Mouse (Mus musculus) neural tube, embryonic 14.5 days (tissue): ENCODE measurements around the gene Vcp. TPM values are rescaled to one million over a fixed set of nuclear protein-coding genes. Genes with fewer than 3 reads are reported as not detected.

ENCODE experiments used
- ATAC-seq: fragments of 200-750 bp; cut with Nextera tagmentation; 2 replicates; pipeline ENCODE4 v1.8.0; 2017; ENCODE audit warnings: low read depth, mild to moderate bottlenecking, moderate TSS enrichment, moderate library complexity
- H3K27ac ChIP-seq: fragments of 300-500 bp; sonication (generic); 2 replicates; pipeline ENCODE4 v1.5.1; 2014; ENCODE audit warnings: low read depth, mild to moderate bottlenecking, control low read depth, low read length, moderate library complexity, mixed read lengths
- H3K27me3 ChIP-seq: fragments of 300-500 bp; sonication (generic); 2 replicates; pipeline ENCODE4 v1.6.1; 2014; ENCODE audit warnings: low read length; ENCODE audit not compliant: control insufficient read depth, insufficient read depth
- H3K36me3 ChIP-seq: fragments of 300-500 bp; sonication (generic); 2 replicates; pipeline ENCODE4 v1.6.1; 2014; ENCODE audit warnings: low read length, mixed read lengths; ENCODE audit not compliant: control insufficient read depth, insufficient read depth
- H3K4me1 ChIP-seq: fragments of 300-500 bp; sonication (generic); 2 replicates; pipeline ENCODE4 v1.6.1; 2014; ENCODE audit warnings: low read length; ENCODE audit not compliant: control insufficient read depth, insufficient read depth
- H3K4me2 ChIP-seq: fragments of 300-500 bp; sonication (generic); 2 replicates; pipeline ENCODE4 v1.6.1; 2014; ENCODE audit warnings: mild to moderate bottlenecking, low read depth, low read length, control low read depth
- H3K4me3 ChIP-seq: fragments of 300-500 bp; sonication (generic); 2 replicates; pipeline ENCODE4 v1.5.1; 2014; ENCODE audit warnings: low read depth, low read length, control low read depth, mixed read lengths
- H3K9ac ChIP-seq: fragments of 300-500 bp; sonication (generic); replicated peaks from 2 replicates; pipeline ENCODE4 v1.6.1; 2014; ENCODE audit warnings: low read depth, mild to moderate bottlenecking, control low read depth, low read length, mixed read lengths
- H3K9me3 ChIP-seq: fragments of 300-500 bp; sonication (generic); 2 replicates; pipeline ENCODE4 v1.6.1; 2016; ENCODE audit warnings: low read length; ENCODE audit not compliant: control insufficient read depth
- WGBS: fragments of 180-500 bp; shearing (Covaris S2); extraction: QIAGEN DNeasy Blood & Tissue Kit; methylation state at CpG from one replicate; pipeline ENCODE4 v1.1.7; 2014; 5-methylcytosine and 5-hydroxymethylcytosine counted together
- polyA plus RNA-seq: library from polyadenylated mRNA; unstranded; fragments of >200 nt; fragmentation: Nextera tagmentation; extraction: Ambion mirVana; gene quantifications from 2 replicates; pipeline ENCODE4 v1.2.1, GENCODE M21; 2014

Vcp gene
- polyA plus RNA-seq, 1 experiment from 2014 or later = 435 TPM

- no peak for ATAC-seq
- no peaks in the 10 kb centered on the region for H3K9me3 ChIP-seq
- H3K27me3 ChIP-seq = no peaks in the 10 kb centered on the region
- H3K4me1 ChIP-seq = peaks cover 13% of the 10 kb centered on the region
- no peak overlapping the region for H3K9ac ChIP-seq
- peaks cover 40% of the 10 kb centered on the region for H3K36me3 ChIP-seq
- H3K27ac ChIP-seq = no peak overlapping the region
- no peak overlapping the region for H3K4me3 ChIP-seq
- 89% methylated on average over 16 of the region's 16 CpGs for WGBS
- H3K4me2 ChIP-seq = no peak overlapping the region
Measured at GRCm38 (mm10) chr4:43020876-43021275, 20.6 kb upstream of the Vcp start.

DNA sequence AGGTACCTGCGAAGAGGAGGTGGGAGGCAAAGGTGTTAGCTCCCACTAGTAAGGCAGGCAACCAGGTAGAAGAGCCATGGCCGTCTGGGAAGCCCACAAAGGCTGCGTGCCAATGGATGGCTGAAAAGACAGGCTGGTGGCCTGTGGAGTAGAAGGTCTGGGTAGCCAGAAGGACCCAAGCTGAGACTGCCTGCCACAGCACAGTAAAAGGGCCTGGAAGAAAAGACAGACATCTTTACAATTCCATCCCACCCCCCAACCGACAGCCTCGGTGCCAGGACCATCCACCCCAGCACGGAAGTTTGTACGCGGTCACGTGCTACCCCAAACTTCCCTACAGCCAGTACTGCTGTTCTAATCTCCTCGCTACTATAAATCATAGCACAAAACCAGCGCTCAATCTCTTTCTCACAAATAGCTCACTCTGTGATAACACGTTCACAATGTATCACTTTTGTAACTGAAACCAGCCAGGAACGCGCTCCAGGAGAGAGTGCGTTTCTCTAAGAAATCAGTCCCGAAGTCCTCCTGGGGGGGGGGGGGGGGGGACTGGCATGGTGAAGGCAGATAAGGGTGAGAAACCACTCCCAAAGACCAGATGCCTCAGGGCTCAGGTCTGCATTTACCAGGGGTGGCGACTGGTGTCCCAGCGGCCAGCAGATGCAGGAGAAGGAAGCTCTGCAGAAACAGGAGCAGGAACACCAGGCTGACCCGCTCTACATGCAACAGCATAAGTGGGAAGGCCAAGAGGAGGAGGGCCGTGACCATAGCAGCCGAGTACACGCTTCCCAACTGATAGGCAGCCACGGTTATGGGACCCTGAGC, 19.5 kb upstream of the Vcp start:
- Histone ChIP-seq H3K36me3 (peaks cover 40% of the 10 kb centered on the region), H3K27ac (no peak overlapping the region), H3K9ac (no peak overlapping the region), H3K9me3 (no peaks in the 10 kb centered on the region), H3K4me3 (no peak overlapping the region), H3K27me3 (no peaks in the 10 kb centered on the region), H3K4me1 (peaks cover 11% of the 10 kb centered on the region), H3K4me2 (no peak overlapping the region)
- 92% methylated on average over 22 of the region's 23 CpGs for WGBS
- ATAC-seq = no peak

DNA sequence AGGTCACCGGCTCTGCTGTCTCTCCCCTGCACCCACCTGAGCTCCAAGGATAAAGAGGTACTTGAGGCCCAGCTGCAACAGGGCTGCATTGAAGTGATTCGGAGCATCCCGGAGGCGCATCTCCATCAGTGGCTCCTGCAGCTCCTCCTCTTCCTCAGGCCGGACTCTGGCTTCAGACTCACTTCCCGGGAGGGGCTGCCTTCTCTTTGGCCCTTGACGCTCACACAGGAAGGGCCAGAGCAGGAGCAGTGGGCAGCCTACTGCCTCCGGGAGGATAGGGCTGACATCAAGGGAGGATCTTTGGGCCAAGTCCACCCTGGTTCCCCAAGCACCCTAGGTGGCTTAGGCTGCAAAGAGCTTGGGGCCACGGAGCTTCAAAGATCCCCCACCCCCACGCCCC, 18.9 kb upstream of the Vcp start:
- Histone ChIP-seq H3K4me2 (no peak overlapping the region), H3K4me1 (peaks cover 4% of the 10 kb centered on the region), H3K9me3 (no peaks in the 10 kb centered on the region), H3K27me3 (no peaks in the 10 kb centered on the region), H3K4me3 (no peak overlapping the region), H3K27ac (no peak overlapping the region), H3K9ac (no peak overlapping the region), H3K36me3 (peaks cover 40% of the 10 kb centered on the region)
- no peak for ATAC-seq
- WGBS = 93% methylated on average over 10 of the region's 10 CpGs

DNA sequence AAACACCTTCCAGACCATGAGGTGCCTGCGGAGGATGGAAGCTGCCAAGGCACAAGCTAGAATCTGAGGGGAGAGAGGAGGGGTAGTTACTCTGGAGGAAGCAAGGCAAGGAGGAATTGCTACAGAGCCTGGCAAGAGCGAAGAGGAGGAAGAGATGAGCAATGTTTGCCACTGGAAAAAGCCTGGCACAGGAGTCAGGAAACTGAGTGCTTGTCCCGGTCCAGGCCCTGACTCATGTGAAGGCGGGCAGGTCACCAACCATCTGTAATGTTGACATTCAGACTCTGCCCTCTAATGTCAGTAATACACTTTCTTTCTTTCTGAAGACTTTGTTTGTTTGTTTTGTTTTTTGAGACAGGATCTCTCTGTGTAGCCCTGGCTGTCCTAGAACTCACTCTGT, 17.8 kb upstream of the Vcp start:
- no peak overlapping the region for H3K9ac ChIP-seq
- 97% methylated on average over 4 of the region's 4 CpGs for WGBS

GRCm38 (mm10) chr4:43012091-43012490, 11.8 kb upstream of the Vcp start:
- no peaks in the 10 kb centered on the region; the same call in 1 of the 2 replicates for H3K36me3 ChIP-seq
- H3K4me3 ChIP-seq = no peak overlapping the region
- no peak for ATAC-seq
- H3K4me2 ChIP-seq = no peak overlapping the region
- H3K4me1 ChIP-seq = 0 out of 2 replicates have a peak, but pooled peaks cover 3% of the 10 kb centered on the region
- H3K27me3 ChIP-seq = no peaks in the 10 kb centered on the region
- WGBS = 98% methylated on average over 1 of the region's 1 CpGs
- H3K9me3 ChIP-seq = no peaks in the 10 kb centered on the region
- no peak overlapping the region for H3K9ac ChIP-seq
- H3K27ac ChIP-seq = no peak overlapping the region

More for the DNA sequence above, 17.8 kb upstream of the Vcp start:
- no peak overlapping the region for H3K4me2 ChIP-seq
- no peak overlapping the region for H3K4me3 ChIP-seq
- H3K27ac ChIP-seq = no peak overlapping the region
- H3K4me1 ChIP-seq = no peaks in the 10 kb centered on the region
- H3K27me3 ChIP-seq = no peaks in the 10 kb centered on the region
- ATAC-seq = no peak
- peaks cover 36% of the 10 kb centered on the region for H3K36me3 ChIP-seq
- H3K9me3 ChIP-seq = no peaks in the 10 kb centered on the region

- Histone ChIP-seq H3K36me3 (no peaks in the 10 kb centered on the region; the same call in 1 of the 2 replicates), H3K27ac (no peak within 1 kb of the TSS)
Measured at GRCm38 (mm10) chr4:43010161-43011038, 10.1 kb upstream of the Vcp start, which contains the start of gene Fancg. TSS of gene Fancg (minus strand) at chr4:43010506.

GRCm38 (mm10) chr4:43005765-43006164, 5.5 kb upstream of the Vcp start:
- ATAC-seq = no peak
- 65% methylated on average over 2 of the region's 2 CpGs for WGBS
- H3K9ac ChIP-seq = no peak overlapping the region
- H3K9me3 ChIP-seq = no peaks in the 10 kb centered on the region
- no peaks in the 10 kb centered on the region; the same call in 1 of the 2 replicates for H3K36me3 ChIP-seq
- H3K4me2 ChIP-seq = no peak overlapping the region
- H3K27ac ChIP-seq = no peak overlapping the region
- no peaks in the 10 kb centered on the region for H3K27me3 ChIP-seq
- H3K4me1 ChIP-seq = 0 out of 2 replicates have a peak, but pooled peaks cover 3% of the 10 kb centered on the region
- H3K4me3 ChIP-seq = no peak overlapping the region

More at GRCm38 (mm10) chr4:43010161-43011038, 10.1 kb upstream of the Vcp start, which contains the start of gene Fancg:
- Histone ChIP-seq H3K27me3 (no peaks in the 10 kb centered on the region), H3K4me1 (0 out of 2 replicates have a peak, but pooled peaks cover 3% of the 10 kb centered on the region), H3K9ac (peak within 1 kb of the TSS; percentile 39), H3K4me2 (peak within 1 kb of the TSS; percentile 63), H3K9me3 (no peaks in the 10 kb centered on the region), H3K4me3 (peak within 1 kb of the TSS; percentile 69)
- 1% methylated on average over 37 of the region's 37 CpGs for WGBS
- ATAC-seq = peak; percentile 93

DNA sequence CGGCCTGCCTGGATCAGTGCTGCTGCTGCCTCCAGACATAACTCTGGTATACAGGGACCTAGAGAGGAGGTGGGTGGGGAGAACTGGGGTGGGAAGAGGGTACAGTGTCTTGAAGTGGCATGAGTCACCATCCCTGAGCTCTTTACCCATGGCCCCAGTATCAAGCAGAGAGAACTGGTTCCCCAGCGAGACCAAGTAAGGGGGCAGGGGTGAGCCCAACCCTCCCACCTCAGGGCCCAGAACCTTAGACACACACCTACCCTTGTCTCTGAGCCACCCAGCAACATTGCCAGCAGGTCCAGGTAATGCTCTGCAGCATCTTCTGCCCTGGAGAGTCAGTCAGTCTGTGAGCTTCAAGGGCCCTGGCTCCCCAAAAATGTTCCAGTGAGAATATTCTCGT, 4.6 kb upstream of the Vcp start:
- no peak overlapping the region for H3K27ac ChIP-seq
- no peak overlapping the region for H3K9ac ChIP-seq
- no peak for ATAC-seq
- H3K27me3 ChIP-seq = no peaks in the 10 kb centered on the region
- no peak overlapping the region for H3K4me3 ChIP-seq
- 96% methylated on average over 3 of the region's 3 CpGs for WGBS
- H3K36me3 ChIP-seq = no peaks in the 10 kb centered on the region; the same call in 1 of the 2 replicates
- H3K4me1 ChIP-seq = 0 out of 2 replicates have a peak, but pooled peaks cover 3% of the 10 kb centered on the region
- H3K9me3 ChIP-seq = no peaks in the 10 kb centered on the region
- no peak overlapping the region for H3K4me2 ChIP-seq
